Mouse (Mus musculus) hindbrain, embryonic 16.5 days (tissue): ENCODE results near the gene Shmt2. TPM values are rescaled to one million over a fixed set of nuclear protein-coding genes. Genes with fewer than 3 reads are reported as not detected.
A peak's percentile ranks its signal among the peaks of the same experiment; 100 is the strongest.

Experiments
- ATAC-seq: fragments of 200-750 bp; cut with Nextera tagmentation; 2 replicates; pipeline ENCODE4 v1.8.0; 2017; ENCODE audit warnings: moderate TSS enrichment, moderate library complexity
- H3K27ac ChIP-seq: fragments of 300-500 bp; sonication (generic); 2 replicates; pipeline ENCODE4 v1.5.1; 2014; ENCODE audit warnings: low read depth, mild to moderate bottlenecking, control low read depth, low read length, moderate library complexity
- H3K27me3 ChIP-seq: fragments of 300-500 bp; sonication (generic); replicated peaks from 2 replicates; pipeline ENCODE4 v1.6.1; 2014; ENCODE audit warnings: low read length; ENCODE audit not compliant: control insufficient read depth, insufficient read depth
- H3K36me3 ChIP-seq: fragments of 300-500 bp; sonication (generic); 2 replicates; pipeline ENCODE4 v1.6.1; 2014; ENCODE audit warnings: mild to moderate bottlenecking, low read length, moderate library complexity, mixed read lengths; ENCODE audit not compliant: control insufficient read depth, insufficient read depth
- H3K4me1 ChIP-seq: fragments of 300-500 bp; sonication (generic); 2 replicates; pipeline ENCODE4 v1.6.1; 2014; ENCODE audit warnings: low read depth, low read length; ENCODE audit not compliant: control insufficient read depth, insufficient read depth
- H3K4me2 ChIP-seq: fragments of 300-500 bp; sonication (generic); 2 replicates; pipeline ENCODE4 v1.6.1; 2014; ENCODE audit warnings: mild to moderate bottlenecking, low read length, control low read depth, moderate library complexity
- H3K4me3 ChIP-seq: fragments of 300-500 bp; sonication (generic); 2 replicates; pipeline ENCODE4 v1.5.1; 2014; ENCODE audit warnings: mild to moderate bottlenecking, low read length, control low read depth, moderate library complexity
- H3K9ac ChIP-seq: fragments of 300-500 bp; sonication (generic); 2 replicates; pipeline ENCODE4 v1.6.1; 2014; ENCODE audit warnings: low read depth, mild to moderate bottlenecking, control low read depth, low read length, moderate library complexity
- H3K9me3 ChIP-seq: fragments of 300-500 bp; sonication (generic); 2 replicates; pipeline ENCODE4 v1.6.1; 2014; ENCODE audit warnings: mild to moderate bottlenecking, low read length, moderate library complexity; ENCODE audit not compliant: control insufficient read depth
- WGBS: fragments of 180-500 bp; shearing (Covaris S2); extraction: QIAGEN DNeasy Blood & Tissue Kit; methylation state at CpG from one replicate; pipeline ENCODE4 v1.1.7; 2014; 5-methylcytosine and 5-hydroxymethylcytosine counted together
- polyA plus RNA-seq: library from polyadenylated mRNA; unstranded; fragments of >200 nt; fragmentation: Nextera tagmentation; extraction: Ambion mirVana; gene quantifications from 2 replicates; pipeline ENCODE4 v1.2.1, GENCODE M21; 2015

Gene Shmt2
- polyA plus RNA-seq, 1 experiment from 2014 or later: 52.8 TPM

DNA sequence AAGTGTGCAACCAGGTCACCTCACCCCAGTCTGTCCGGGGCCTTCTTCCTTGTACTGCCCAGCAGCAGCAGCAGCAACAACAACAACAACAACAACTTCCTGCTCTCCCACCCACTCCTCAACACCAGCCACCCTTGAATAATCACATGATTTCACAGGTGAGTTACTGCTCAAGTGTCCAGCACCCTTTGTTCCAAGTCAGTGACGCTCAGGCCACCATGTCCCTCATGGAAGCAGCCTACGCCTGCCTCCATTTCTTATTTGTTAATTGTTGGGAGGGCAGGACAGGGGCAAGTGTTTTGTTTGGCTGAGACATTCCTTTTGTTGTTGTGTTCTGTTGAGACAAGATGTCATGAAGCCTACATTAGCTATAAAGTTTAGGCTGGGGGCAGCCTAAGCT, 45.7 kb downstream of the Shmt2 start:
- peaks cover 12% of the 10 kb centered on the region for H3K36me3 ChIP-seq
- no peak for ATAC-seq
- no peaks in the 10 kb centered on the region for H3K27me3 ChIP-seq

DNA sequence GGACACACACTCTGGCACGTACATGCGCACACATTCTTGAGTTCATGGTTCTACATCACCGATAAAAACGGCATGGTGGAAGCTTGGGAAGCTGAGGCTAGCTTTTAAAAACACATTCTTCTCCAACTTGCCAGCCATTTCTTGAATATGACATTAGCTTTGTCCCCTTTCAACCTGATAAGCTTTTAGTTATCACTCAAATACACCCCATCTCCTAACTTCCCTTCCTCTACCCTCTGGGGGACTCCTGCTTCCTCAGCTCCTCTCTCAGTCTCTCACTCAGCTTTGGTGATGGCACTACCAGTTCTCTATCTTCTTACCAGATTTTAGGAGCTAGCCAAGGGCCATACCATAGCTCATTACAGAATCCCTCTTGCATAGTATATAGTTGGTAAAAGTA, 47.1 kb downstream of the Shmt2 start:
- Histone ChIP-seq H3K9me3 (no peaks in the 10 kb centered on the region), H3K4me3 (no peak overlapping the region), H3K4me1 (no peaks in the 10 kb centered on the region), H3K27ac (no peak overlapping the region), H3K27me3 (no peaks in the 10 kb centered on the region), H3K4me2 (no peak overlapping the region), H3K36me3 (peaks cover 12% of the 10 kb centered on the region), H3K9ac (no peak overlapping the region)
- no peak for ATAC-seq
- 93% methylated on average over 4 of the region's 4 CpGs for WGBS

More for the DNA sequence above, 45.7 kb downstream of the Shmt2 start:
- no peak overlapping the region for H3K4me2 ChIP-seq
- H3K4me1 ChIP-seq: no peaks in the 10 kb centered on the region
- no peak overlapping the region for H3K27ac ChIP-seq
- no peak overlapping the region for H3K9ac ChIP-seq
- 71% methylated on average over 3 of the region's 3 CpGs for WGBS
- no peaks in the 10 kb centered on the region for H3K9me3 ChIP-seq
- H3K4me3 ChIP-seq: no peak overlapping the region

DNA sequence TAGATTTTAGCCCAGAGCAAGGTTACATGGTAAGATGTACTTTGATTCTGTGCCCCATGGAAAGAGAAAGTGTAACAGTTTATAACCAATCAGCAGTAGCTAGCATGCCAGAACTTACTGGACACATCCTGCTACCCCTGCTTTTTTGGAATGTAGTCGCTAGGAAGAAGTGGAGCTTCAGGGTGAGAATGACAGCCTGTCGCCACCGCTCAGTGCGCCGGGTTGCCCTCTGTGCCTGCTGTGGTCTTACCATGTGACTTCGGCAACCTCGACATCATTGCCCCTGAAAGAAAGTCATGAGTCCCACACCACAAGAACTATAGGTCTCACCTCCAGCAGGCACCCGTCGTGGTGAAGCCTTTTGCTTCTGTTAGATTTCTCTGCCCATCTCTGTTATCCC, 49.5 kb downstream of the Shmt2 start:
- Histone ChIP-seq H3K27me3 (no peaks in the 10 kb centered on the region), H3K9me3 (no peaks in the 10 kb centered on the region), H3K4me3 (no peak overlapping the region), H3K9ac (no peak overlapping the region), H3K4me1 (no peaks in the 10 kb centered on the region), H3K4me2 (no peak overlapping the region), H3K27ac (no peak overlapping the region), H3K36me3 (peaks cover 12% of the 10 kb centered on the region)
- ATAC-seq: no peak
- 87% methylated on average over 9 of the region's 9 CpGs for WGBS

DNA sequence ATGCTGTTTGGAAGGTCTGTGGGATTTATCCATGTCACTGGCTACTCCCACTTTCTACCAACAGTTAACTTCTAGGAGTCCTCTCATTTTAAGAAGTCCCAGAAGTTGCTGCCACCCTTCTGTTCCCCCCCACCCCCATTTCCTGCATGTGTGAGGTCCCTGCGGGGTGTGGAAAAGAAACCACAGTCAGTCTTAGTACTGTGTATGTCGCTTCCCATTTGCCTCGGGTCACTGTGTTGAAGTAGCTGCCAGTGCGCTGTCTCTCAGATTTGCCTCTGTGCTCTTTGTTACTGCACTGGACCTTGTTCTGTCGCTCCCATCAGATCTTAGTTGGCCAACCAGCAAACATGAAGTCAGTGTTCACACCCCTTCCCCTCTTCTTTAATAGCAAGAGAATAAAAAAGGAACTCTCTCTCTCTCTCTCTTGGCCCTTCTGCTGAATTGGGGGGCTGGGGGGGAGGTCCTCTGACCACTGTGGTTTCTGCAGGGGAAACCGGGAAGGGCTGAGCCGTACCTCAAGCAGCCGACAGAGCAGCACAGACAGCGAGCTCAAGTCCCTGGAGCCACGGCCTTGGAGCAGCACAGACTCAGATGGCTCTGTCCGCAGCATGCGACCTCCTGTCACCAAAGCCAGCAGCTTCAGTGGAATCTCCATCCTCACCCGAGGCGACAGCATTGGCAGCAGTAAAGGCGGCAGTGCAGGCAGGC, 50.8 kb downstream of the Shmt2 start:
- Histone ChIP-seq H3K9ac (no peak overlapping the region), H3K36me3 (peaks cover 7% of the 10 kb centered on the region), H3K4me2 (no peak overlapping the region), H3K9me3 (no peaks in the 10 kb centered on the region), H3K4me3 (no peak overlapping the region), H3K4me1 (no peaks in the 10 kb centered on the region), H3K27ac (0 out of 2 replicates have a peak overlapping the region, but pooled peaks have one; percentile 7), H3K27me3 (no peaks in the 10 kb centered on the region)
- 74% methylated on average over 15 of the region's 15 CpGs for WGBS
- ATAC-seq: no peak

Other genes with a start within 250 kb of the Shmt2 start
- gene Mbd6, start 233.4 kb downstream of the Shmt2 start, polyA plus RNA-seq: 11.2 and 11.5 TPM in 2 replicates
- gene Mars, start 210.7 kb downstream of the Shmt2 start, polyA plus RNA-seq: 108 and 113 TPM in 2 replicates
- 0.79 and 0.81 TPM in 2 replicates for gene Arhgap9, start 200.5 kb downstream of the Shmt2 start, polyA plus RNA-seq
- gene Gli1, start 180.5 kb downstream of the Shmt2 start, polyA plus RNA-seq: 1.8 and 2.1 TPM in 2 replicates
- 0.03 and 0.09 TPM in 2 replicates for gene Inhbe, start 168.0 kb downstream of the Shmt2 start, polyA plus RNA-seq
- gene Inhbc, start 152.0 kb downstream of the Shmt2 start, polyA plus RNA-seq: not detected in 2 replicates
- gene R3hdm2, start 142.1 kb downstream of the Shmt2 start, polyA plus RNA-seq: 34.0 and 37.4 TPM in 2 replicates
- 2.0 and 3.3 TPM in 2 replicates for gene Stac3, start 20.8 kb downstream of the Shmt2 start, polyA plus RNA-seq
- 23.2 and 29.5 TPM in 2 replicates for gene Ndufa4l2, start 7.5 kb downstream of the Shmt2 start, polyA plus RNA-seq
- 129 and 136 TPM in 2 replicates for gene Nxph4, start 12.1 kb upstream of the Shmt2 start, polyA plus RNA-seq
- 109 and 125 TPM in 2 replicates for gene Lrp1, start 98.7 kb upstream of the Shmt2 start, polyA plus RNA-seq
- gene Stat6, start 120.5 kb upstream of the Shmt2 start, polyA plus RNA-seq: 6.0 and 8.0 TPM in 2 replicates
- gene Nemp1, start 144.5 kb upstream of the Shmt2 start, polyA plus RNA-seq: 2.9 and 3.9 TPM in 2 replicates
- gene Nab2, start 146.1 kb upstream of the Shmt2 start, polyA plus RNA-seq: 2.2 and 3.2 TPM in 2 replicates
- gene Myo1a, start 182.7 kb upstream of the Shmt2 start, polyA plus RNA-seq: 0.52 and 0.73 TPM in 2 replicates
- 0.74 and 2.5 TPM in 2 replicates for gene Tac2, start 202.0 kb upstream of the Shmt2 start, polyA plus RNA-seq
- 2.4 TPM in 2 replicates for gene Zbtb39, start 217.1 kb upstream of the Shmt2 start, polyA plus RNA-seq
- 1.9 and 2.0 TPM in 2 replicates for gene Gpr182, start 229.3 kb upstream of the Shmt2 start, polyA plus RNA-seq
- 0.04 TPM in 1 of 2 replicates, not detected in the other for gene Rdh1, start 237.3 kb upstream of the Shmt2 start, polyA plus RNA-seq
- gene Rdh16f1, start 237.3 kb upstream of the Shmt2 start, polyA plus RNA-seq: not detected in 2 replicates